13 mouse cellular contexts compared by ENCODE assay signal in the genomic region with DNA sequence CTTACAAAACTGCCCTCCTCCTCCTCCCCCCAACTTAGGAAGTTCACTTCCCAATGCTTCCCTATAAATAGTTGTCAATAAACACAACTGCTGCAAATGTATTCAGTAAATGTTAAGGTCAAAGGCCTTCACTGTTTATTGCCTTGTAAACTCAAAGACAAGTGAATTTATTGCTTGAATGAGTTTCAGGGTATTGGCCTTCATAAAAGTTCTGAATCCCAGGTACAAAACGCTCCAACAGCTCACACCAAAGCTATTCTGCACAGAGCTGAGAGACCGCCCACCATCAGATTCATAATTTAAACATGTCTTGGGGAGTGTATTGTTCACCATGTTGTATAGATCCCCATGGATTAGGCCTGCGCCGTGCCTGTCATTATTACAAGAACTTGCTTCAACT.
"Had no signal": no experiment of that assay in that cellular context is flagged by ENCODE, and none has a peak within 500 bp of the region (broad histone marks: within the 10 kb centered on the region; RNA-seq: fewer than 3 reads in every experiment).

No protein-coding gene starts in this region.

- H3K4me3 ChIP-seq: limb, embryonic 15.5 days; liver, embryonic 12.5 days; midbrain, embryonic 12.5 days; neural tube, embryonic 13.5 days had no signal

- H3K9me3 ChIP-seq: limb, embryonic 15.5 days; liver, embryonic 12.5 days; midbrain, embryonic 12.5 days; neural tube, embryonic 13.5 days had no signal

- DNase-seq: kidney, adult 8-10 months; kidney, postnatal 25 days; layer of hippocampus, adult 9-11 months; layer of hippocampus, postnatal 36 days; lung, embryonic 14.5 days; lung, postnatal 10 days; lung, postnatal 4 days; right cerebral cortex, postnatal 14 days had no signal

- H3K27ac ChIP-seq: limb, embryonic 15.5 days; liver, embryonic 12.5 days; midbrain, embryonic 12.5 days; neural tube, embryonic 13.5 days; stomach, postnatal 0 days had no signal

- H3K4me2 ChIP-seq: limb, embryonic 15.5 days; liver, embryonic 12.5 days; lung, embryonic 14.5 days; midbrain, embryonic 12.5 days; neural tube, embryonic 13.5 days had no signal

- H3K9ac ChIP-seq: limb, embryonic 15.5 days; liver, embryonic 12.5 days; lung, embryonic 14.5 days; midbrain, embryonic 12.5 days; neural tube, embryonic 13.5 days had no signal

- H3K27me3 ChIP-seq: liver, embryonic 12.5 days; midbrain, embryonic 12.5 days; neural tube, embryonic 13.5 days had no signal

- ATAC-seq: liver, embryonic 12.5 days had no signal

- H3K36me3 ChIP-seq: limb, embryonic 15.5 days; liver, embryonic 12.5 days; midbrain, embryonic 12.5 days; neural tube, embryonic 13.5 days had no signal
